Mouse (Mus musculus) C2C12 (cell line): ENCODE measurements around the gene Rnf38. TPM values are rescaled to one million over a fixed set of nuclear protein-coding genes. Genes with fewer than 3 reads are reported as not detected.

Source experiments
- H3K27me3 ChIP-seq: one replicate; pipeline ENCODE4 v1.6.1; 2011; ENCODE audit not compliant: control insufficient read depth, insufficient read depth, insufficient read length
- H3K36me3 ChIP-seq: one replicate; pipeline ENCODE4 v1.6.1; 2011; ENCODE audit not compliant: control insufficient read depth, insufficient read depth
- H3K4me3 ChIP-seq: one replicate; pipeline ENCODE4 v1.5.1; 2011; ENCODE audit warnings: mild to moderate bottlenecking, control low read depth; ENCODE audit not compliant: poor library complexity, insufficient read depth, severe bottlenecking
- H3K79me2 ChIP-seq: one replicate; pipeline ENCODE4 v1.6.1; 2011; ENCODE audit not compliant: control insufficient read depth, insufficient read depth
- H3K79me3 ChIP-seq: one replicate; pipeline ENCODE4 v1.6.1; 2011; ENCODE audit warnings: low read depth, control low read depth
- H3ac ChIP-seq: one replicate; pipeline ENCODE3; 2011; ENCODE audit warnings: low read depth; ENCODE audit not compliant: control insufficient read depth, insufficient read length
- CEBPB ChIP-seq: IDR thresholded peaks from one replicate; pipeline ENCODE4 v1.6.1; 2011; ENCODE audit warnings: low read depth, mild to moderate bottlenecking, control low read depth, moderate library complexity
- CTCF ChIP-seq: IDR thresholded peaks from one replicate; pipeline ENCODE4 v1.5.1; 2011; ENCODE audit not compliant: control insufficient read depth, insufficient read depth, insufficient read length
- FOSL1 ChIP-seq: IDR thresholded peaks from one replicate; pipeline ENCODE4 v1.8.0; 2011; ENCODE audit warnings: mild to moderate bottlenecking, low read length; ENCODE audit not compliant: poor library complexity, insufficient read depth, severe bottlenecking
- MAX ChIP-seq: IDR thresholded peaks from one replicate; pipeline ENCODE4 v1.6.1; 2011; ENCODE audit warnings: mild to moderate bottlenecking, control low read depth
- MYOD1 ChIP-seq: IDR thresholded peaks from one replicate; pipeline ENCODE4 v1.6.1; 2011; ENCODE audit warnings: low read depth; ENCODE audit not compliant: control insufficient read depth, insufficient read length
- MYOG ChIP-seq: IDR thresholded peaks from one replicate; pipeline ENCODE4 v1.6.1; 2011; ENCODE audit not compliant: control insufficient read depth, insufficient read length; ENCODE audit errors: extremely low read depth
- USF1 ChIP-seq: IDR thresholded peaks from one replicate; pipeline ENCODE4 v1.6.1; 2011; ENCODE audit warnings: low read depth, mild to moderate bottlenecking, control low read depth, moderate library complexity
- polyA plus RNA-seq: library from polyadenylated mRNA; unstranded; fragments of >200 nt; fragmentation: generic; extraction: Trizol; gene quantifications from one replicate; pipeline ENCODE4 v1.2.1, GENCODE M21; 2012; ENCODE audit warnings: missing spikeins

Gene Rnf38
- polyA plus RNA-seq, 1 experiment = 9.8 TPM

DNA sequence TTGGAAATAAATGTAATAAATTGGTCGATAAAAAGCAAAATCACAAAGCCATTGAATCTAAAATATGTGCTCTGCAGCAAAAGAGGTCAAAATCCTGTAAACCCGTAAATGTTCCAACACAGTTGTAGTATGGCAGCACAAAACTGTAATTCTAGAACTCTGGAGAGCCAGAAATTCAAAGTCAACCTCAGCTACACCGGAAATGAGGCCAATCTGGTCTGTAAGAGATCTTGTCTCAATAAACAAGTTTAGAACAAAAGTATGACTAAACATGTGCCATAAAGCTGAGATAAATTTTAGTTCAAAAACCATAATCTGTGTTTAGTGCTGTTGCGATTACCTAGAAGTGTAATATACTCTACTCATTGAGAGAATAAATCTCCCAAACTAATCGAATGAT is 69.0 kb downstream of the Rnf38 start:
- TF ChIP-seq MYOG (no peak), MYOD1 (no peak), MAX (no peak), CTCF (no peak), USF1 (no peak), FOSL1 (no peak), CEBPB (no peak)
- no peaks in the 10 kb centered on the region for H3K27me3 ChIP-seq
- peaks cover 61% of the 10 kb centered on the region for H3K79me3 ChIP-seq
- H3K79me2 ChIP-seq = peaks cover 77% of the 10 kb centered on the region
- no peak overlapping the region for H3ac ChIP-seq
- no peak overlapping the region for H3K4me3 ChIP-seq
- no peaks in the 10 kb centered on the region for H3K36me3 ChIP-seq

DNA sequence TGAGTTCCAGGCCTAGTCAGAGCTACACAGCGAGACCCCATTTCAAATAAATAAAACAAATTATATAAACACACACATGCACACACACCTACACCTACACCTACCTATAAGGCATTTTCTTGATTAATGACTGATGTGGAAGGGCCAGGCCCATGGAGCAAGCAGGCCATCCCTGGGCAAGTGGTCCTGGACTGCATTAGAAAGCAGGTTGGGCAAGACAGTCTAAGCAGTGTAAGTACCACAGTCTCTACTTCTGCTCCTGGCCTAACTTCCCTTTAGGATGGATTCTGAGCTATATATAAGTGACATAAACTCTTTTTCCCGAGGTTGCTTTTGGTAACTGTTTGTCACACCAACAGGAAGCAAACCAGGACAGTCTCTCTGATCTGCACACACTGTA is 70.6 kb downstream of the Rnf38 start:
- Histone ChIP-seq H3ac (no peak overlapping the region), H3K79me2 (peaks cover 91% of the 10 kb centered on the region), H3K79me3 (peaks cover 65% of the 10 kb centered on the region), H3K4me3 (no peak overlapping the region), H3K36me3 (no peaks in the 10 kb centered on the region), H3K27me3 (no peaks in the 10 kb centered on the region)
- TF ChIP-seq CEBPB (no peak), MYOD1 (no peak), MYOG (no peak), FOSL1 (no peak), CTCF (no peak), MAX (no peak), USF1 (no peak)

GRCm38 (mm10) chr4:44160990-44161689 is 72.4 kb downstream of the Rnf38 start:
- Histone ChIP-seq H3ac (no peak overlapping the region), H3K79me2 (peaks cover 85% of the 10 kb centered on the region), H3K27me3 (no peaks in the 10 kb centered on the region), H3K36me3 (no peaks in the 10 kb centered on the region), H3K79me3 (peaks cover 64% of the 10 kb centered on the region), H3K4me3 (no peak overlapping the region)
- TF ChIP-seq USF1 (no peak), CEBPB (no peak), CTCF (no peak)

DNA sequence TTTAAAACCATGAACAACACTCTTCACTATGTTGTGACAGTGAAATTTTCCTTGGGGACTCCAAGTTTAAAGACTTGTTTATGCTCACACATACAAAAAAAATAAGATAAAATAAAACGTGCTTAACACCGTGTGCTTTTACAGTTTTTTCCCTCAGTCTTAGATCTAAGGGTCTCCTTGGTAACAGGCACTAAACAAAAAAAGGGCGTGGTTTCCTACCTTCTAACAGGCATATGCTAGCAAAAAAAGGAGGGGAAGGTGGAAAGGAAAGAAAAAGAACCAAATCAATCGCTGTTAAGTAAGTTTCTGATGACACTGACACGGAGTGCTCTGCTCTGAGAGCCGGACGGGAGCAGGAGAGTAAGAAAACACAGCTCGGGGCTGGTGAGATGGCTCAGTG is 73.8 kb downstream of the Rnf38 start:
- Histone ChIP-seq H3K27me3 (no peaks in the 10 kb centered on the region), H3ac (no peak overlapping the region), H3K79me3 (peaks cover 63% of the 10 kb centered on the region), H3K36me3 (no peaks in the 10 kb centered on the region), H3K79me2 (peaks cover 85% of the 10 kb centered on the region), H3K4me3 (no peak overlapping the region)
- no peak for TF ChIP-seq CTCF
- no peak for TF ChIP-seq MYOG
- no peak for TF ChIP-seq MYOD1
- no peak for TF ChIP-seq FOSL1
- TF ChIP-seq MAX = no peak
- TF ChIP-seq USF1 = no peak

DNA sequence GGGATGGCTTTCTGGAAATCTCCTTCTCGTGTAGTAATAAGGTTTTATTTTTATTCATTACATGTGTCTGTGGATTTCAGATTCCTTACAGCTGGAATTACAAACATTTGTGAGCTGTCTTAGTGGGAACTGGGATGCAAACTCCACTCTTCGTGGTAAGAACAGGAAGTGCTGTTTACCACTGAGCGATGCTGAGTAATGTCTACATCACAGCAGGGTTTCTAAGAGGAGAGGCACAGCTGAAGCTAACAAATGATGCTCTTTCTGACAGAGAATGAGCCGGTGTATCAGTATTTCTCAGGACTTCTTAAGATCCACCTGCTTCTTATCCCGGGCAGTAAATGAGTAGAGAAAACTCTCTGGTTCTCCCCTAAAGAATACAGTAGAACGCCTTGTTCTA is 77.1 kb downstream of the Rnf38 start:
- no peak overlapping the region for H3ac ChIP-seq
- peaks cover 46% of the 10 kb centered on the region for H3K79me3 ChIP-seq
- H3K79me2 ChIP-seq = peaks cover 78% of the 10 kb centered on the region
- H3K36me3 ChIP-seq = peaks cover 3% of the 10 kb centered on the region
- no peaks in the 10 kb centered on the region for H3K27me3 ChIP-seq
- H3K4me3 ChIP-seq = no peak overlapping the region
- TF ChIP-seq MYOD1 (peak; percentile 59), MAX (no peak)

GRCm38 (mm10) chr4:44154884-44155283 is 78.7 kb downstream of the Rnf38 start:
- Histone ChIP-seq H3K79me3 (peaks cover 35% of the 10 kb centered on the region), H3K79me2 (peaks cover 62% of the 10 kb centered on the region), H3K36me3 (peaks cover 17% of the 10 kb centered on the region), H3K27me3 (no peaks in the 10 kb centered on the region), H3K4me3 (no peak overlapping the region), H3ac (no peak overlapping the region)
- TF ChIP-seq FOSL1 (no peak), USF1 (no peak), MYOG (no peak), CTCF (no peak), MYOD1 (no peak), CEBPB (no peak), MAX (no peak)
